Mouse (Mus musculus) mature B cell (primary cell): Measurements from ENCODE around the gene Lrrc20.

Experiments
- in situ Hi-C: fragments of 300-500 bp; cut with MboI; formaldehyde crosslinking; loops from 2 replicates; pipeline ENCODE4 v1.14.3; 2019

The Lrrc20 gene

GRCm38 (mm10) chr10:61512215-61512889 is 36.8 kb downstream of the Lrrc20 start:
- in situ Hi-C loops = no loop called here

GRCm38 (mm10) chr10:61516866-61517265 is 41.3 kb downstream of the Lrrc20 start:
- in situ Hi-C loops = no loop called here

GRCm38 (mm10) chr10:61517296-61518071 is 41.9 kb downstream of the Lrrc20 start:
- in situ Hi-C loops = no loop called here

- in situ Hi-C loops = no loop called here
Measured at GRCm38 (mm10) chr10:61518320-61518719, 42.7 kb downstream of the Lrrc20 start.

GRCm38 (mm10) chr10:61519491-61519890 is 43.9 kb downstream of the Lrrc20 start:
- in situ Hi-C loops = no loop called here

GRCm38 (mm10) chr10:61520714-61521113 is 45.1 kb downstream of the Lrrc20 start:
- in situ Hi-C loops = no loop called here

GRCm38 (mm10) chr10:61530936-61531335 is 55.3 kb downstream of the Lrrc20 start:
- in situ Hi-C loops = no loop called here

GRCm38 (mm10) chr10:61533285-61533684 is 57.7 kb downstream of the Lrrc20 start:
- in situ Hi-C loops = no loop called here

- in situ Hi-C loops = no loop called here
Measured at GRCm38 (mm10) chr10:61534371-61535101, 58.9 kb downstream of the Lrrc20 start.

GRCm38 (mm10) chr10:61535441-61535840 is 59.8 kb downstream of the Lrrc20 start:
- in situ Hi-C loops = no loop called here

GRCm38 (mm10) chr10:61536130-61537035 is 60.8 kb downstream of the Lrrc20 start:
- in situ Hi-C loops = no loop called here

- in situ Hi-C loops = no loop called here
Measured at GRCm38 (mm10) chr10:61537036-61537380, 61.4 kb downstream of the Lrrc20 start.

- in situ Hi-C loops = no loop called here
Measured at GRCm38 (mm10) chr10:61538446-61538845, 62.8 kb downstream of the Lrrc20 start.

GRCm38 (mm10) chr10:61544127-61544862 is 68.7 kb downstream of the Lrrc20 start:
- in situ Hi-C loops = no loop called here

GRCm38 (mm10) chr10:61544863-61545240 is 69.3 kb downstream of the Lrrc20 start:
- in situ Hi-C loops = no loop called here

GRCm38 (mm10) chr10:61550106-61550505 is 74.5 kb downstream of the Lrrc20 start:
- in situ Hi-C loops = no loop called here

- in situ Hi-C loops = no loop called here
Measured at GRCm38 (mm10) chr10:61555155-61555554, 79.6 kb downstream of the Lrrc20 start.

- in situ Hi-C loops = no loop called here
Measured at GRCm38 (mm10) chr10:61558631-61559030, 83.0 kb downstream of the Lrrc20 start.

GRCm38 (mm10) chr10:61559544-61559943 is 83.9 kb downstream of the Lrrc20 start:
- in situ Hi-C loops = no loop called here

GRCm38 (mm10) chr10:61563550-61563949 is 87.9 kb downstream of the Lrrc20 start:
- in situ Hi-C loops = no loop called here

GRCm38 (mm10) chr10:61564408-61564807 is 88.8 kb downstream of the Lrrc20 start:
- in situ Hi-C loops = no loop called here
